Mouse (Mus musculus): ENCODE results near the gene Ift80. TPM values are rescaled to one million over a fixed set of nuclear protein-coding genes. Genes with fewer than 3 reads are reported as not detected.
"Not testable (repeated sequence)": the region's sequence is repeated elsewhere in the genome, so short reads cannot be mapped to it uniquely, and the experiment has no call there.

Gene Ift80
- total and polyA plus RNA-seq, 3 experiments: 10.8 to 13.8 (median 11.5) TPM

- no peak for TF ChIP-seq USF1 (IDR thresholded peaks at IDR 0.05; ENCODE audit: low read depth, low read length)
- no peak for TF ChIP-seq MXI1 (IDR thresholded peaks at IDR 0.05; ENCODE audit: low read depth, low read length)
- TF ChIP-seq MYC (IDR thresholded peaks at IDR 0.05; ENCODE audit: low read depth, low read length): no peak
- TF ChIP-seq KAT2A (IDR thresholded peaks at IDR 0.05; ENCODE audit: insufficient replicate concordance, low read length): no peak
- TF ChIP-seq E2F4 (IDR thresholded peaks at IDR 0.05; ENCODE audit: insufficient replicate concordance, low read depth, low read length): no peak
- TF ChIP-seq ZC3H11A (IDR thresholded peaks at IDR 0.05; ENCODE audit: low read depth, low read length): no peak
- TF ChIP-seq RCOR1 (conservative IDR thresholded peaks at IDR 0.05; ENCODE audit: low read depth, low read length): no peak
- TF ChIP-seq CTCF (conservative IDR thresholded peaks at IDR 0.05 in 1 of 2, IDR thresholded peaks at IDR 0.05 in 1 of 2; ENCODE audit: low read depth in 2 of 2, low read length in 2 of 2): peak in 1 of 2 experiments; percentile 39; a peak in 2 of 4 replicates
- no peak for TF ChIP-seq ELF1 (IDR thresholded peaks at IDR 0.05; ENCODE audit: low read depth, low read length)
- no peak for TF ChIP-seq CHD1 (IDR thresholded peaks at IDR 0.05; ENCODE audit: low read depth, low read length)
- TF ChIP-seq RAD21 (IDR thresholded peaks at IDR 0.05; ENCODE audit: low read depth, low read length): peak; percentile 15
- Histone ChIP-seq H3K4me3 (replicated peaks in 1 of 3; ENCODE audit: low read depth in 2 of 3, low read length in 2 of 3, poor library complexity in 1 of 3) (no peak overlapping the region), H3K4me2 (ENCODE audit: insufficient read depth, low read depth, poor library complexity, severe bottlenecking) (no peak overlapping the region), H3K27me3 (replicated peaks) (no peaks in the 10 kb centered on the region), H3K9ac (ENCODE audit: insufficient read depth, low read depth) (no peak overlapping the region), H3K79me2 (replicated peaks; ENCODE audit: control insufficient read depth, extremely low read depth, insufficient read depth, poor library complexity, severe bottlenecking) (peaks cover 14% of the 10 kb centered on the region; the same call in 1 of the 2 replicates), H3K27ac (ENCODE audit: insufficient read depth, low read depth) (no peak overlapping the region), H3K9me3 (replicated peaks; ENCODE audit: low read length) (no peaks in the 10 kb centered on the region), H3K36me3 (replicated peaks in 1 of 2; ENCODE audit: control insufficient read depth in 1 of 2, insufficient read depth in 1 of 2, low read length in 1 of 2) (peaks cover 34 to 86% of the 10 kb centered on the region in 2 experiments), H3K4me1 (ENCODE audit: control insufficient read depth in 1 of 2, insufficient read depth in 2 of 2) (peaks cover 4 to 16% of the 10 kb centered on the region in 2 experiments; a peak in 3 of 4 replicates)
- peak; percentile 43 for DNase-seq (ENCODE audit: extremely low read depth)
- in situ Hi-C loops (cut with MboI; ENCODE audit: low pct_ligation_motif_present, low pct_unique_long_range_greater_than_20kb, low sequenced_read_pairs) (no loop called here), dilution Hi-C loops (cut with MboI; ENCODE audit: extremely low pct_ligation_motif_present, extremely low pct_unique_long_range_greater_than_20kb, low sequenced_read_pairs) (no loop called here)
Observed at GRCm38 (mm10) chr3:69020285-69020684, 15.9 kb upstream of the Ift80 start.

DNA sequence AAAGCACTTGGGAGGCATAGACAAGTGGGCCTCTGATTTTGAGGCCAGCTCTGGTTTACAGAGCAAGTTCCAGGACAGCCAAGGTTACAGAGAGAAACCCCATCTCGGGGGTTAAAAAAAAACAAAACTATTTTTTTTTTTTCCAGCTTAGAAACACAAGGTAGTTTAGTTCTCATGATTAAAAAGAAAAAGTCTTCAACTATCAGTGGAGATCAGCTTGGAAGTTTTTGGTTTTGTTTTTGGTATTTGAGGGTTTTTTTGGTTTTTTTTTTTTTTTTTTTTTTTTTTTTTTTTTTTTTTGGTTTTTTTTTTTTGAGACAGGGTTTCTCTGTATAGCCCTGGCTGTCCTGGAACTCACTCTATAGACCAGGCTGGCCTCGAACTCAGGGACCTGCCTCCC lies 14.3 kb upstream of the Ift80 start:
- H3K27me3 ChIP-seq (replicated peaks); H3K9ac ChIP-seq (ENCODE audit: insufficient read depth, low read depth); H3K4me3 ChIP-seq (replicated peaks in 1 of 3; ENCODE audit: low read depth in 2 of 3, low read length in 2 of 3, poor library complexity in 1 of 3); in situ Hi-C loops (cut with MboI; ENCODE audit: low pct_ligation_motif_present, low pct_unique_long_range_greater_than_20kb, low sequenced_read_pairs); dilution Hi-C loops (cut with MboI; ENCODE audit: extremely low pct_ligation_motif_present, extremely low pct_unique_long_range_greater_than_20kb, low sequenced_read_pairs); DNase-seq (ENCODE audit: extremely low read depth); H3K9me3 ChIP-seq (replicated peaks; ENCODE audit: low read length); H3K27ac ChIP-seq (ENCODE audit: insufficient read depth, low read depth); H3K4me2 ChIP-seq (ENCODE audit: insufficient read depth, low read depth, poor library complexity, severe bottlenecking): not testable (repeated sequence)
- peaks cover 24% of the 10 kb centered on the region for H3K79me2 ChIP-seq (replicated peaks; ENCODE audit: control insufficient read depth, extremely low read depth, insufficient read depth, poor library complexity, severe bottlenecking)
- peak; percentile 83 for TF ChIP-seq ZNF384 (IDR thresholded peaks at IDR 0.05; ENCODE audit: low read depth, low read length)
- peaks cover 31 to 81% of the 10 kb centered on the region in 2 experiments for H3K36me3 ChIP-seq (replicated peaks in 1 of 2; ENCODE audit: control insufficient read depth in 1 of 2, insufficient read depth in 1 of 2, low read length in 1 of 2)
- peaks cover 4 to 24% of the 10 kb centered on the region in 2 experiments; a peak in 3 of 4 replicates for H3K4me1 ChIP-seq (ENCODE audit: control insufficient read depth in 1 of 2, insufficient read depth in 2 of 2)

DNA sequence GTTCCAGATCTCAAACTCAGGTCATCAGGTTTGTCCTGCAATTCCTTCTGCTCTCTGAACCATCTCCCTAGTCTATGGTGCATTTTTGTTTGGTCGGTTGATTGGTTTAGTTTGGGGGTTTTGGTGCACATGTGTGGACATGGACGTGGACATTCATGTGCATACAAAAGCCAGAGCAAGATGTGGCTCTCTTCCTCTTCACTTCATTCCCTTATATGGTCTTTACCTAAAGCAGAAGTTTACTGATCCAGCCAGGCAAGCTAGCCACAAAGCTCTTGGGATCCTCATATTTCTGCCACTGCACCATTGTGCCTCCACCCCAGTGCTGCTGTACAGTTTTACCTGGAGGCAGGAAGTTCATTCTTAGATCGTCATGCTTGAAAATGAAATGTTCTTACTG lies 12.8 kb upstream of the Ift80 start:
- Histone ChIP-seq H3K79me2 (replicated peaks; ENCODE audit: control insufficient read depth, extremely low read depth, insufficient read depth, poor library complexity, severe bottlenecking) (peaks cover 31% of the 10 kb centered on the region), H3K27ac (ENCODE audit: insufficient read depth, low read depth) (peak overlapping the region; percentile 45), H3K9me3 (replicated peaks; ENCODE audit: low read length) (no peaks in the 10 kb centered on the region), H3K4me2 (ENCODE audit: insufficient read depth, low read depth, poor library complexity, severe bottlenecking) (no peak overlapping the region), H3K27me3 (replicated peaks) (no peaks in the 10 kb centered on the region), H3K36me3 (replicated peaks in 1 of 2; ENCODE audit: control insufficient read depth in 1 of 2, insufficient read depth in 1 of 2, low read length in 1 of 2) (peaks cover 33 to 81% of the 10 kb centered on the region in 2 experiments), H3K9ac (ENCODE audit: insufficient read depth, low read depth) (no peak overlapping the region), H3K4me3 (replicated peaks in 1 of 3; ENCODE audit: low read depth in 2 of 3, low read length in 2 of 3, poor library complexity in 1 of 3) (no peak overlapping the region), H3K4me1 (ENCODE audit: control insufficient read depth in 1 of 2, insufficient read depth in 2 of 2) (peaks cover 4 to 36% of the 10 kb centered on the region in 2 experiments; a peak in 3 of 4 replicates)
- peak; percentile 59 for DNase-seq (ENCODE audit: extremely low read depth)
- dilution Hi-C loops (cut with MboI; ENCODE audit: extremely low pct_ligation_motif_present, extremely low pct_unique_long_range_greater_than_20kb, low sequenced_read_pairs) (no loop called here), in situ Hi-C loops (cut with MboI; ENCODE audit: low pct_ligation_motif_present, low pct_unique_long_range_greater_than_20kb, low sequenced_read_pairs) (no loop called here)
- TF ChIP-seq POLR2A (IDR thresholded peaks at IDR 0.05; ENCODE audit: low read depth, low read length) (peak; percentile 26; the same call in 1 of the 2 replicates), MAX (IDR thresholded peaks at IDR 0.05; ENCODE audit: low read length) (no peak)
